Mouse (Mus musculus) neural tube, embryonic 12.5 days (tissue): ENCODE measurements around the gene Foxp1. TPM values are rescaled to one million over a fixed set of nuclear protein-coding genes. Genes with fewer than 3 reads are reported as not detected.

ENCODE experiments used
- ATAC-seq: fragments of 200-750 bp; cut with Nextera tagmentation; 2 replicates; pipeline ENCODE4 v1.8.0; 2017; ENCODE audit warnings: low read depth, mild to moderate bottlenecking, moderate TSS enrichment, moderate library complexity; ENCODE audit not compliant: low FRiP score
- H3K27ac ChIP-seq: fragments of 300-500 bp; sonication (generic); 2 replicates; pipeline ENCODE4 v1.5.1; 2016
- H3K27me3 ChIP-seq: fragments of 300-500 bp; sonication (generic); replicated peaks from 2 replicates; pipeline ENCODE4 v1.6.1; 2016; ENCODE audit warnings: mild to moderate bottlenecking
- H3K36me3 ChIP-seq: fragments of 300-500 bp; sonication (generic); 2 replicates; pipeline ENCODE4 v1.6.1; 2016; ENCODE audit warnings: mild to moderate bottlenecking
- H3K4me1 ChIP-seq: fragments of 300-500 bp; sonication (generic); 2 replicates; pipeline ENCODE4 v1.6.1; 2016
- H3K4me2 ChIP-seq: fragments of 300-500 bp; sonication (generic); replicated peaks from 2 replicates; pipeline ENCODE4 v1.6.1; 2016; ENCODE audit warnings: mild to moderate bottlenecking
- H3K4me3 ChIP-seq: fragments of 300-500 bp; sonication (generic); 2 replicates; pipeline ENCODE4 v1.5.1; 2016
- H3K9ac ChIP-seq: fragments of 300-500 bp; sonication (generic); 2 replicates; pipeline ENCODE4 v1.6.1; 2016; ENCODE audit warnings: mild to moderate bottlenecking
- H3K9me3 ChIP-seq: fragments of 300-500 bp; sonication (generic); 2 replicates; pipeline ENCODE4 v1.6.1; 2016; ENCODE audit warnings: mild to moderate bottlenecking
- WGBS: fragments of 180-500 bp; shearing (Covaris S2); methylation state at CpG from one replicate; pipeline ENCODE4 v1.1.7; 2016; 5-methylcytosine and 5-hydroxymethylcytosine counted together
- polyA plus RNA-seq: library from polyadenylated mRNA; unstranded; fragments of >200 nt; fragmentation: Nextera tagmentation; extraction: Ambion mirVana; gene quantifications from 2 replicates; pipeline ENCODE4 v1.2.1, GENCODE M21; 2016

The Foxp1 gene
- polyA plus RNA-seq, 1 experiment from 2014 or later = 91.8 TPM

- Histone ChIP-seq H3K9ac (no peak overlapping the region), H3K27me3 (no peaks in the 10 kb centered on the region), H3K4me2 (no peak overlapping the region), H3K9me3 (no peaks in the 10 kb centered on the region), H3K4me3 (no peak overlapping the region), H3K4me1 (0 out of 2 replicates have a peak, but pooled peaks cover 4% of the 10 kb centered on the region), H3K36me3 (no peaks in the 10 kb centered on the region), H3K27ac (no peak overlapping the region)
- WGBS = 97% methylated on average over 3 of the region's 3 CpGs
- ATAC-seq = no peak
These were observed 217.3 kb downstream of the Foxp1 start for GRCm38 (mm10) chr6:99305236-99305635.

- Histone ChIP-seq H3K9me3 (no peaks in the 10 kb centered on the region), H3K4me1 (no peaks in the 10 kb centered on the region), H3K4me3 (no peak overlapping the region), H3K36me3 (no peaks in the 10 kb centered on the region), H3K27me3 (no peaks in the 10 kb centered on the region), H3K27ac (no peak overlapping the region), H3K4me2 (no peak overlapping the region), H3K9ac (no peak overlapping the region)
- no peak for ATAC-seq
- 89% methylated on average over 6 of the region's 6 CpGs for WGBS
These were observed 219.7 kb downstream of the Foxp1 start for GRCm38 (mm10) chr6:99302662-99303435.

DNA sequence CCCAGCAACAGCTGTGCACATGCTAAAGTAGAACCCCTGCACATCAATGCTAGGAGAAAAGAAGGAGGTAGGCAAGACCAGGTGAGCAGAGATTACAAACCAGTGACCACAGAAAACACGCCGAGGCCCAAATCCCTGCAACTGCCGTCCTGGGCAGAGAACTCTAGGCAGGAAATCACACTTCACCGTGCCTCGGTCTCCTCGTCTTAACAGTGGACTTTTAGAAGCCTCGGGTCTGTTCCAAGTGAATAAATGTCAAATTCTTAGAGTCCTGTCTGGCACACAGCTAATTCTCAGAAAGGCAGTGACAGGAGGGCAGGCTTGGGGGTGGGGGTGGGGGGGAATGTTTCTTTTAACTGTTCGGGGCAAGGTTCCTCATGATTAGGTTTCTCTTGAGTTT, 220.6 kb downstream of the Foxp1 start:
- no peaks in the 10 kb centered on the region for H3K4me1 ChIP-seq
- no peaks in the 10 kb centered on the region for H3K27me3 ChIP-seq
- H3K9ac ChIP-seq = no peak overlapping the region
- H3K27ac ChIP-seq = no peak overlapping the region
- H3K9me3 ChIP-seq = no peaks in the 10 kb centered on the region
- H3K4me2 ChIP-seq = no peak overlapping the region
- 85% methylated on average over 8 of the region's 8 CpGs for WGBS
- no peak overlapping the region for H3K4me3 ChIP-seq
- ATAC-seq = no peak
- no peaks in the 10 kb centered on the region for H3K36me3 ChIP-seq

- Histone ChIP-seq H3K9me3 (no peaks in the 10 kb centered on the region), H3K27ac (no peak overlapping the region), H3K4me3 (no peak overlapping the region), H3K4me2 (no peak overlapping the region), H3K4me1 (no peaks in the 10 kb centered on the region), H3K9ac (no peak overlapping the region), H3K36me3 (no peaks in the 10 kb centered on the region), H3K27me3 (no peaks in the 10 kb centered on the region)
- no peak for ATAC-seq
- WGBS = 93% methylated on average over 6 of the region's 6 CpGs
These were observed 222.3 kb downstream of the Foxp1 start for GRCm38 (mm10) chr6:99300235-99300634.

DNA sequence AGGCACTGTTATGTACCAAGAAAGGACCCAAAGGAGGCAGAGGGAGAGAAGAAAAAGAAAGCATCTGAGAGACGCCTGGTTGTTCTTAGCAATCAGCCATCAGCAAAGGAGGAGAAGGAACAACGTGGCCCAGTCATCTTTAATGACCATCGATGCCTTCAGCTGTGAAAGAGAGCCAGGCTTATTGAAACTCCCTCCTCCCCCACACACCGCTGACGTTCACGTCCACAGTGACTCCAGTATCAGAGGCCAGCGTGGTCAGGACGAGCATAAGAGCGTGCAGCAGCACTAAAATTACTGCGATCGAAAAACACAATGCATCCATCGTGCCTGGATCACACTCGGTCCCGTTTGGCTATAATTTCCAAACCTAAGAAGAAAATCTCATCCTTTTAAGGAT, 223.3 kb downstream of the Foxp1 start:
- Histone ChIP-seq H3K4me2 (no peak overlapping the region), H3K9ac (no peak overlapping the region), H3K4me3 (no peak overlapping the region), H3K27me3 (no peaks in the 10 kb centered on the region), H3K9me3 (no peaks in the 10 kb centered on the region), H3K36me3 (no peaks in the 10 kb centered on the region), H3K27ac (no peak overlapping the region), H3K4me1 (no peaks in the 10 kb centered on the region)
- WGBS = 80% methylated on average over 14 of the region's 14 CpGs
- ATAC-seq = no peak

DNA sequence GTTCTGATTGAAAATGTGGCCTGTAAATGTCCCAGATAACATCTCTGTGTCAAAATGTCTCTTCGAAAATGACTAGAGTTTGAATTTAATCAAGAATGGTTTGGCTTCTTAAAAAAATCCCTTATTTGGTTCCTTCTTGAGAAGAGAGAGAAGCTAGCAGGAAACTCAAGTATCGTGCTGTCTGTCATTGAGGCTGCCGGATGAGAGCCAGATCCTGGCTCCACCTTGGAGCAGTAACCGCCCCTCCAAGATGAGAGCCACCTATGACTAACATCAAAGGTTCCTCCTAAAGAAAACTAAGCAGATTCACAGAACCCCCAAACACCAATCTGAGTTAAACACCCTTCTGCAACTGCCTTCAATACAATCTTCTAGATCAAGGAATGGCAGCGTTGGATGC, 225.0 kb downstream of the Foxp1 start:
- ATAC-seq = no peak

DNA sequence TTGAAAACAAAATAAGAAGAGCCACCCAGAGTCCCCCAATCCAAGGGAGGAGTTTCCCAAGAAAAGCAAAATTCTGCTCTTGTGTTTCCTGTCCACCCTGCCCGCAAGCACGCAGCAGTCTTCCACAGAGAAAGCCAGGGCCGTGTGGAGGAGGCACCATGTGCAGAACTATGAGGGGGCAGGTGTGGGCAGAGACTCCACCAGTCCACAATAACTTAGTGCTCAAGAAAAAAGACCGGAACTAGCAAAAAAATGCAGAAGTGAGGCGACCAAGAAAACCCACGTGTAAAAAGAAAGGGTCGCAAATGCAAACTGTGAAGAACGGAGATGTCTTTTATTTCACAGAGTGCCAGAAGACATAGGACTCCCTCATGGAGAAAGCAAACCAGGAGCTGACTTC, 227.0 kb downstream of the Foxp1 start:
- Histone ChIP-seq H3K4me2 (no peak overlapping the region), H3K36me3 (no peaks in the 10 kb centered on the region), H3K9ac (no peak overlapping the region), H3K4me1 (no peaks in the 10 kb centered on the region), H3K27ac (no peak overlapping the region), H3K9me3 (no peaks in the 10 kb centered on the region), H3K4me3 (no peak overlapping the region), H3K27me3 (no peaks in the 10 kb centered on the region)
- no peak for ATAC-seq
- WGBS = 84% methylated on average over 8 of the region's 8 CpGs

More for the DNA sequence above, 225.0 kb downstream of the Foxp1 start:
- Histone ChIP-seq H3K4me3 (no peak overlapping the region), H3K4me2 (no peak overlapping the region), H3K9ac (no peak overlapping the region), H3K9me3 (no peaks in the 10 kb centered on the region), H3K27me3 (no peaks in the 10 kb centered on the region), H3K27ac (no peak overlapping the region), H3K36me3 (no peaks in the 10 kb centered on the region), H3K4me1 (no peaks in the 10 kb centered on the region)
- 88% methylated on average over 5 of the region's 5 CpGs for WGBS

- Histone ChIP-seq H3K36me3 (no peaks in the 10 kb centered on the region), H3K4me3 (no peak overlapping the region), H3K9me3 (no peaks in the 10 kb centered on the region), H3K27me3 (no peaks in the 10 kb centered on the region), H3K4me1 (no peaks in the 10 kb centered on the region), H3K4me2 (no peak overlapping the region), H3K9ac (no peak overlapping the region), H3K27ac (no peak overlapping the region)
- WGBS = 56% methylated on average over 4 of the region's 4 CpGs
- ATAC-seq = no peak
These were observed 233.3 kb downstream of the Foxp1 start for GRCm38 (mm10) chr6:99289220-99289619.

DNA sequence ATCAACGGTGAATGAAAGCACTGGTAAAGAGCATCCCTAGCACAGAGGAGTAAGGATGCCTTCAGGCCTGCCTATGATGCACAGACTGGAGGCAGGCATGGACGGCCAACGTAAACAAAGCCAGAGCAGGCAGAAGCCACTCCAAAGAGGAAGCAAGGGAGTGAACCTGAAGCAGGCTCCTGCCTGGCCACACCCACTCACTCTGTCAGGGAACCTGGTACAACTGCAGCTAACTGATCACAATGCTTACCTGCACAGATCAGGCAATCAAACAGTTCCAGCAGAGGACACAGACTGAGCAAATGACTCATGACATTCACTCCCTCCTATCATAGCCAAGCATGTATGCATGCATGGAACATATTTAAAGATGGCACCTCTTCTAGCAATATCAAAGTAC, 237.5 kb downstream of the Foxp1 start:
- Histone ChIP-seq H3K36me3 (no peaks in the 10 kb centered on the region), H3K4me3 (no peak overlapping the region), H3K27me3 (no peaks in the 10 kb centered on the region; the same call in 1 of the 2 replicates), H3K9ac (no peak overlapping the region), H3K4me2 (no peak overlapping the region), H3K9me3 (no peaks in the 10 kb centered on the region), H3K27ac (no peak overlapping the region), H3K4me1 (peaks cover 5% of the 10 kb centered on the region; the same call in 1 of the 2 replicates)
- 66% methylated on average over 3 of the region's 3 CpGs for WGBS
- ATAC-seq = no peak

- 83% methylated on average over 4 of the region's 4 CpGs for WGBS
- Histone ChIP-seq H3K4me3 (no peak overlapping the region), H3K4me1 (peaks cover 5% of the 10 kb centered on the region; the same call in 1 of the 2 replicates), H3K36me3 (no peaks in the 10 kb centered on the region), H3K9me3 (no peaks in the 10 kb centered on the region), H3K9ac (no peak overlapping the region), H3K27ac (no peak overlapping the region), H3K4me2 (no peak overlapping the region), H3K27me3 (no peaks in the 10 kb centered on the region; the same call in 1 of the 2 replicates)
- no peak for ATAC-seq
These were observed 238.5 kb downstream of the Foxp1 start for GRCm38 (mm10) chr6:99284019-99284418.

DNA sequence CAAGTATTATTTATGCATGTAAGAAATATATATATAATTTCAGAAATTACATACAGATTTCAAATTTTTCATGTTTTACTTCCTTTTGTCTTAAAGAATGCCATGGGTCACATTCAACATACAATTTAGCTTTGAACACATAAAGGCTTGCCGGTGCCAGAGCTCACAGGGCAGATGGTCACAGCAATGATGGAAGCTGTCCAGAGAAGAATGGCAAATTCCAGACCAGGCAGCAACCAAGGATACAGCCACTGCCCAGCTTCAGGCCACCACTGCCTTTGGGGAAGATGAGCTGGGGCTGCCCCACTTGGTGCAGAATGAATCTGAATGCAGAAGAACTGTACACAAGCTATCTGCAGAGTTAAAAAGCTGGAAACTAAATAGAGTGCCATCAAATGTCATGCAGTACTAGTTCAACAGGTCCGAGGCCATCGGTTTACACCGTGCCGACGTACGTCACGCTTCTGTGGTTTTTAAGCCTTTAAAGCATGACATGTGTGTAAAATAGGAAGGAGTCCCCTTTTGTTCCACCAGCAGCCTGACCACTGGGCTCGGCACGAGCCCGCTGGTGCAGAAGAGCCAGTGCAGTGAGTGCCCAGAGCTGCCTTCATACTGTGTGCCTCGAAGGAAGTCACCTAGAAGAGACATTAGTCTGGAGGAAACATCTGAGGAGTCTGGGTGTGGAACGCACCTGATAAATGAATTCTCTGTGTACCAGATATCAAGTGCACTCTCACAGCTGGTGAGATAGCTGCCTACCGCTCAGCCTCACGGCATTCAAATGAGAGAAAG, 239.5 kb downstream of the Foxp1 start:
- Histone ChIP-seq H3K4me2 (no peak overlapping the region), H3K4me3 (no peak overlapping the region), H3K4me1 (peaks cover 5% of the 10 kb centered on the region; the same call in 1 of the 2 replicates), H3K9me3 (no peaks in the 10 kb centered on the region), H3K27ac (no peak overlapping the region), H3K27me3 (no peaks in the 10 kb centered on the region; the same call in 1 of the 2 replicates), H3K36me3 (no peaks in the 10 kb centered on the region), H3K9ac (no peak overlapping the region)
- no peak for ATAC-seq
- 45% methylated on average over 15 of the region's 15 CpGs for whole genome bisulfite sequencing

DNA sequence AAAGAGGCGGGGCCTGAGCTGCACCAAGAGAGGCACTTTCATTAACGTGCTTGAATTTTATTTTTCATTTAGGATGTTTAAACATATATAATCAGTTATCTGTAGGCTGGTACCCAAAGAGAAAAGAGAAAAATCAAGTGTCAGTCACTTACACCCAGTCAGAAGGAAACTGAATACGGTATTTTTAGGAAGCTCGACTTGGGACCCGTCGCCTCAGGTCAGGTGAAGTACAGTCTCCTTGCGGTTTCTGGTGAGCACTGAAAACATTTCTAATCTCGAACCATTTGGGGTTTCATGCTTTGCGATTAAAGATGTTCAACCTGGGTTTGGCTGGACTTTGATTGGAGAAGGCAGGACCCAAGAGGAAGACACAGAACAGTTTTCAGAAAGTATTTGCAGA, 241.1 kb downstream of the Foxp1 start:
- no peaks in the 10 kb centered on the region for H3K36me3 ChIP-seq
- no peaks in the 10 kb centered on the region for H3K9me3 ChIP-seq
- no peak overlapping the region for H3K9ac ChIP-seq
- no peak for ATAC-seq
- H3K4me3 ChIP-seq = no peak overlapping the region
- no peak overlapping the region for H3K27ac ChIP-seq
- H3K4me1 ChIP-seq = peaks cover 6% of the 10 kb centered on the region; the same call in 1 of the 2 replicates
- no peak overlapping the region for H3K4me2 ChIP-seq
- H3K27me3 ChIP-seq = no peaks in the 10 kb centered on the region; the same call in 1 of the 2 replicates
- 95% methylated on average over 9 of the region's 9 CpGs for WGBS
